Mouse (Mus musculus): ENCODE measurements around the gene Pan2.
A peak's percentile ranks its signal among the peaks of the same experiment; 100 is the strongest.
"Not testable (repeated sequence)": the region's sequence is repeated elsewhere in the genome, so short reads cannot be mapped to it uniquely, and the experiment has no call there.

The Pan2 gene

DNA sequence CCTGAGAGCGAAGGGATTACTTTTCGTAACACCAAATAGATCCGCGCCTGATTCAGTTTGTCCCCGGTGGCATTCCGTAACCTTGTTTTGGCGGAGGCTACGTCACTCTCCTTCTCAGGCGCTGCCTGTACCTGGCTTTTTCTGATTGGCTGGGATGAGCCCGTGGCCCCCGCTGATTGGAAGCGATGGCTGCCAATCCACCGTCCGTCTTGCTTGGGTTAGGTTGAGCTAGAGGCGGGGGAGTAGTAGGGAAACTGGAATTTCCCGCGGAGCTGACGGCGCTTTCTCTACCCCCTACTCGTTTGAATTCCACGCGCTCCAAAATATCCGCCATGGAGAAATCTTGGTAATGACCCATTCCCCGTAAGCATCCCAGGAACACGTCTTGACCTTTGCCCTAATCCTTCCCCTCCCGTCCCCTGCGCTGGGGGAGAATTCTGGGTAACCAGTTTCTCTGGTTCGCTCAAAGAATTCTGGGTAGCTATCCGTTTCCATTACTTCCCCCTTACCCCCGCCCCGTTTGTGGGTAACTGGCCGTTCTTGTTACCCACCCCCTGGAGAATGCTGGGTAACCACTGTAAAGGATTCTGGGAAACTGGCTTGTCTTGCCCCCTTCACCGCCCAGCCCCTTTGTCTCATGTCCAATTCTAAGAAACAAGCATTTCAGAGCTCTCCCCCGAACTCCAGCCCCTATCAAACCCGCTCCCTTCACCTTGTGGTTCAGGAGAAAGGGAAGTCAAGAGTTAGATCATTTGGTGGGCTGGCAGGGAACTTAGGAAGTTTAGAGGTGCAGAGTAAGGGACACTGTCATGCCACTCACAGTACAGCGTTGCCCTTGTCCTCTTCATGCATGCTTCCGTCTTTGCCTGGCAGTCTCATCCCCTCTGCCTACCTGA lies at the start of gene Pan2:
Gene Pan2, plus strand, starts transcription at position 210 of the 896 bp plus-strand sequence.
- peak; percentile 100 for DNase-seq (ENCODE audit: low spot score)

DNA sequence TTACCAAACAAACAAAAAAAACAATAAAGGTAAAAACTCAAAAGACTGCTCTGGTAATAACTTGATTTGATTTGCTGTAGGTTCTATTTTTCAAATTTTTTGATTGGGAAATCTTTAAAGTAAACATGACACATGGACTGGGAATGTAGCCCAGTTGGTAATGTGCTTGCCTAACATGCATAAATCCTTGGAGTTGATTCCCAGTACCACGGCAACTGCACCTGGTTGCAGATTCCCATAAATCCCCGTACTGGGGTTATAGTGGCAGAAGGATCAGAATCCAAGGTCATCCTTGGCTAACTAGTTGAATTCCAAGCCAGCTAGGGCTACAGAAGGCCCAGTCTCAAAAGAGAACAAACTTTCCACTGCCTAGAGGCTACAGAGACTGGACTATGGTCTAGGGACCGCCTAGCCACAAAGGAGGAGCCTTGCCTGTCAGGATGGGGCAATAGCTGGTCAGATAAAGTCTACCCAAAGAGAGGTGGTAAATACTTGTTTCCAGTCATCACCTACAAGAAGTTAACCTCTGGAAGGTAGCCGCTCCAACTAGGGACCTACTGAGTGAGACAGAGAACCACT lies 49.4 kb upstream of the Pan2 start, which contains the start of gene Apon:
Gene Apon, plus strand, starts transcription at position 420 of the 579 bp plus-strand sequence.
- DNase-seq (ENCODE audit: low spot score) = no peak

DNA sequence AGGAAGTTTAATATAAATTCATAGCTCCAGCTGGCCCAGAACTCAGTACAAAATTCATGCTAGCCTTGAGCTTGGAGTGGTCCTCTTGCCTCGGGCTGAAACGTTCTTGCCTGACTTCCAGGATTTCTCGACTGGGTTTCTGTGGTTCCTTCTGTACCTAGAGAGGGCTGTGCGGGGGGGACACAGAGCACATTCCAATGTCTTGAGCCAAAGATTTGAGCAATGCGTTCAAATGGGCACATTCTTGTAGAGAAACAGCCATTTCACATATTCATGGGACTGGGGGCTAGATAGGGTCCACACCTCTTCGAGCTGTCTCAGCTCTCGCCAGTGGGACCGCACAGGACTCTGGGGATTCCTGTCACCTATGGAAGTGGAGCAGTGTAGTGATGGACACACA lies 47.2 kb upstream of the Pan2 start:
- no peak for DNase-seq (ENCODE audit: low spot score)

DNA sequence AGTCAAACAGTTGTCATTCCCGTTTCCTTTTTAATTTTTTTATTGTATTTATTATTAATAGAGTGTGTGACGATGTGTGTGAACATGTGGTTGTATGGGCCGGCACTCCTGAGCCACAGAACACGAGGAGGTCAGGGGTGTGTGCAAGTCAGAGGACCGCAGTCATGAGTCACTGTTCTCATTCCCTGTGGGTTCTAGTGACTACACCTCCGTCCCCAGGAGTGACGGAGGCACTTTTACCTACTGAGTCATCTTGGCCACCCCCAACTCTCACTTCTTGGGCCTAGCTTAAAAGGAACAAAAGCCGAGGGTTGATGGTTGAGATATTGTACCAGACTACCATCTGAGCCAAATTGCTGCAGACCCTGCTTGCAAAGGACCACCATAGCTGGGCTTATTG lies 46.8 kb upstream of the Pan2 start:
- no peak for DNase-seq (ENCODE audit: low spot score)

DNA sequence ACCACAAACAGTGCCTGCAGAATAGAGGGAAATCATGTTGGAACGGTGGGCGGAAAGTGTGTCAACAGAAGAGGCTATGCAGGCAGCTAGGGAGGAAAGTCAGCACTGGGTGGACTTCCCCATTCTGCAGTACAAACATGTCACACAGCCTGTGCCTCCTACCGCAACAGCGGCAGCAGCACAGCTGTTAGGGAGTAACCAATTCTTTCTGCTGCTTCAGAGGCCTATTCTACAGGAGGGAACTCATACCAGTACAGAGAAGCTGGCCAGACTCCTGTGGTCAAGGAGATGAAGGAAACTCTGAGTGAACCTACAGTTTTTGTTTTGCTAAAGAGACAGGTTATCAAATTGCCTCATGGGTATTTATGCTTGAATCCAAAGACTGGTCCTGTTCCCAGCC lies 44.2 kb upstream of the Pan2 start:
- DNase-seq (ENCODE audit: low spot score) = no peak

DNA sequence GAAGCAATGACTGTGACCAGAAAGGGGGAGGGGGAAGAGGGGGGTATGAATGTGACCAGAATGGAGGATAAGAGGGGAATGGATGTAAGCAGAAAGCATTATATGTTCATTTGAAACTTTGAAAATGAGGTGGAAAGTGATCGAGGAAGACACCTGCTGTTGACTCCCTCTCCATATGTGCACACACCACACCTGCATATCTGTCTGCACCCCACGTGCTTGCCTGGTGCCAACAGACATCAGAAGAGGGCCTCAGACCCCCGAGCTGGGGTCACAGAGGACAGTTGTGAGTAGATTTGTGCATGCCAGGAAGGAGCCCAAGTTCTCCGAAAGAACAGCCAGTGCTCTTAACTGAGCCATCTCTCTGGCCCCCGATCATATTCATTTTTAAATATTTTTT lies 43.2 kb upstream of the Pan2 start:
- no peak for DNase-seq (ENCODE audit: low spot score)

DNA sequence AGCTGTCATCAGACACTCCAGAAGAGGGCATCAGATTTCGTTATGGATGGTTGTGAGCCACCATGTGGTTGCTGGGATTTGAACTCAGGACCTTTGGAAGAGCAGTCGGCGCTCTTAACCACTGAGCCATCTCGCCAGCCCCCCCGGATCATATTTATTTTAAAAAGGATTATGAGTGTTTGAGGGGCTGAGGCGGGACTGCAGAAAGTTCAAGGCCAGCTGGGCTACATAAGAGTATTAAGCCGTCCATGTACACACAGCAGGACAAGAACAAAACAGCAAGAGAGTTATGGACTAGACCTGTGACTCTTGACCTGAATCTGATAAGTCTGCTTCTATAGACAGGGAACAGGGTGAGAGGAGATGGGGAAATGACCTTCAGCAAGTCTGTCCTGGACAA lies 42.8 kb upstream of the Pan2 start:
- DNase-seq (ENCODE audit: low spot score) = not testable (repeated sequence)

DNA sequence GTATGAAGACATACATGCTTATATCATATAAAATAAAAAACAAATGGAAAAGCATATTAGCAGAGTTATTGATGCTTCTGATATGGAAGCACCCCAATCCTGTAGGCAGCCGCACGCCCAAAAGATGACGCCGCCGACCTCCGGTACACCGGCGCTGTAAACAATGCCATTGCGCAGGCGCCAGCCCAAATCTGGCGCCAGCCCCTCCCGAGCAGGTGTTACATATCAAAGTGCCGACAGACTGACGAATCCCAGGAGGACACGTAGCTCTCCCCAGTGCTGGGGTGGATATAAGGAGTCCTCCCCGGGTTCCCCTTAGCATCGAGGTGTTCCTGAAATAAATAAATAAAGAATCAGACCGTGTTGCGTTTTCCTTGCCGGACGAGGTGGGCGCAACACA lies 40.8 kb upstream of the Pan2 start:
- peak; percentile 77 for DNase-seq (ENCODE audit: low spot score)

DNA sequence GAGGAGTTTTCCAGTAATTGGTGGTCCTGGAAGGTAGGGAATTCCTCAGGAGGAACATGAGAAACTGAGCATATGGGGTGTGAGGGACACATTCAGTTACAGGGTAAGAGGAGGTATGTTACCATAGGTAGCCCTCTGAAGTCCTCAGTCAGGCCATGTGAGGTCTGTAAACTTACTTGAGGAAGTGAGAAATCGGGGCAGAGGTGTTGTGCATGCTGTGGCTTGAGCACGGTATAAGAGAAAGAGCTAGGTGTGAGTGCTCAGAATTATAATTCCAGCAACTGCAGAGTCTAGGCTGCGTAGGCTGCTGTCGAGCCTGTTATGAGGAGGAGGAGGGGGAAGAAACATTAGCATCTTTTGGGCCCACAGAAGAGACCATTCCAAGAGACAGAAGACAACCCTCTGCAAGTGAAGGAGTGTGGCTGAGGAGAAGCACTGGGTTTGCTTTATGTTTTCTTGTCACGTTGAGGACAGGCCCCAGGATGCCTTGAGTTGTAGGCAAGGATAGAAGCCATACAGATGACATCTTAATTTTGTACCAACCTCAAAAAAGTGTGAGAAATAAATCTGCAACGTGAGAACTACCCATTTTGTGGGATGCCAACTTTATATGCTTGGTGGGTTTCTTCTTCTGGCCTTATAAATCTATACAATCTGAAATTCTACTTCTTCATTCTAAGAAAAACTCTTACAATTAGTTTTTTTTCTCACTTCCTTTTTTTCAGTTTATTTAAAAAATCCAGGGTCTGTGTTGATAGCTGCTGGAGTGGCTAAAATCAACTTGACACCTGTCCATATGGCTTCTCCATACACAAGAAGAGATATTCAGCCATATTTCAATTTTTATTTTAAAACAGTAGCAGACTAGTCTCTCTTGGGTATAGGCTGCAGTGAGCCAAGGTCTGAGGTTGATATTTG lies 39.5 kb upstream of the Pan2 start:
- no peak for DNase-seq (ENCODE audit: low spot score)

DNA sequence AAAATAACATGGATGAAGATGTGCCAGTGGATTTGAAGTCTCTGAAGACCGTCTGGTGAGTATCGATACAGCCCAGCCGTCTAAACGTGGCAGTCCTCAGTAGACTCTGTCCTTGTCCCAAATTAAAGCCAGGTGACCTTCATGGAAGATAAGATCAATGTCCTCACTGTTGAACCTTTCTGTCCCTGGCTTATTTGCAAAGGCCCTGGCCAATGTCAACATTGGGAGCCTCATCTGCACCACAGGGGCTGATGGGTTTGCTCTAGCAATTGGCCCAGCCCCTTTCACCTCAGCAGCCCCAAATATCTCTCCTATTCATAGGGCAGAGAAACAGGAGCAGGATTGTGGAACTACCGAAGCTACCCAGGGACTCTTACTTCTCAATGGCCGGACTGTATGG lies 34.8 kb upstream of the Pan2 start, which contains the start of gene Apof:
Gene Apof, plus strand, starts transcription at position 301 of the 400 bp plus-strand sequence.
- no peak for DNase-seq (ENCODE audit: low spot score)

DNA sequence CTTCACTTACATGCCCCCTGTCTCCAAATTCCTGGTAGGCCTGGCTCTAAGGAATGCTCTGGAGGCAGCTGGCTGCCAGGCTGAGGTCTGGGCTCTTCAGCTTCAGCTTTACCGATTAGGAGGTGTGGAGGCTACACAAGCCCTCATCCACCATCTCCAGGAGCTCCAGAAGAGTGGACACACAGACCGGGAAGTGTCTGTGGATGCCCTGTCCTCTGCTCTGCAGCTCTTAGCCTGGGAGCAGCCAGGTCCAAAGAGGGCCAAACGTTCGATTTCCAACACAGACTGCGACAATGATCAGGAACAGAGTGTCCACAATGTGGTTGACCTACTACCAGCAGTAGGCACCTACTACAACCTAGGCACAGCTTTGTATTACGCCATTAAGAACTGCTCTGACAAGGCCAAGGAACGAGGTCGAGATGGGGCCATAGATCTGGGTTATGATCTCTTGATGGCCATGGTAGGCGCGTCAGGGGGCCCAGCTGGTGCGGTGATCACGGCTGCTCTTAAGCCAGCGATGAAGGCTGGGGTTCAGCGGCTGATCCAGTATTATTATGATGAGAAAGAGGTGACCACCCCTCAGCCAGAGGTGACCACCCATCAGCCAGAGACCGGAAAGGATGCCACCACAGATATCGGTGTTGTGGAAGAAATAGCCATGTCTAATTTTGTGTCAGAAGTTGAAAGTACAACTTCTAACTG lies 33.8 kb upstream of the Pan2 start:
- no peak for DNase-seq (ENCODE audit: low spot score)

DNA sequence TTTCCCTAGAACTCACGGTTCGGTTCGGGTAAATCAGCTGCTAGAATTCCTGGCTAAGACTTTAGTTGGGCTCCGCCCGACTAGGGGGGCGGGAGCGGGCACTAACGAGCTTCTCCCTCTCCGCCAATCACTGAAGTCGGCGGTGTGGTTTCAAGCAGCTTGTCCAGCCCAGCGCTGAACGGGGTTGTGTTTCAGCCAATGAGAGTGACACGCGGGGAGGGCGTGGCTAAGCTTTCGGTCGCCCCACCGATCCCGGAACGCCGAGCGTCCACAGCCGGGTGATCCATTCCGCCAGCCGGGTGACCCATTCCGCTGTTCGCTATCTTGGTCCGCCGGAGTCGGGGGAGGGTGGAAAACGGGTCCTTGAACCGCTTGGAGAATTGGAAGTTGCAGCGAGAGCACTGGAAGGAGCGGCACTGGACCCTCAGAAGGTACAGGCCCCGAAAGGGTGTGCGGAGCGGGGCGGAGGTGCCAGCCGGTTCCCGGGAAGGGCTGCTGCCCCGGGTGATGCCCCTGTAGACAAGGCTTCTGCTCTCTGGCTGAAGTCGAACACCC lies 32.8 kb upstream of the Pan2 start, which contains the start of gene Stat2:
Gene Stat2, plus strand, starts transcription at position 273 of the 555 bp plus-strand sequence.
- peak; percentile 95 for DNase-seq (ENCODE audit: low spot score)

DNA sequence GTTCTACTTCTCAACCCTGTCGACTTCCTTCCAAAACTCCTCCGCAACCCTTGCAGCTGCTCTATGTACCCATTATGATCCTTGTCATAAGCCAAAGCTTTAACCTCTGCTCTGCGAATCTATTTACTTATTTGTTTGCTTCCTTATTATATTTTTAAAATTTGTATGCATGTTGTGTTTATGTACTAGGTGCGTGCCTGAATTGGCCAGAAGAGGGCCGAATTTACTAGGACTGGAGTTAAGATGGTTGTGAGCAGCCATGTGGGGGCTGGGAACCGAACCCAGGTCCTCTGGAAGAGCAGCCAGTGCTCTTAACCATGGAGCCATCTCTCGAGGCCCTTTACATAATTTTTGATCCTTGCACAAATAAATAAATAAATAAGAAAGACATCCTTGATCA lies 32.3 kb upstream of the Pan2 start:
- DNase-seq (ENCODE audit: low spot score) = no peak

DNA sequence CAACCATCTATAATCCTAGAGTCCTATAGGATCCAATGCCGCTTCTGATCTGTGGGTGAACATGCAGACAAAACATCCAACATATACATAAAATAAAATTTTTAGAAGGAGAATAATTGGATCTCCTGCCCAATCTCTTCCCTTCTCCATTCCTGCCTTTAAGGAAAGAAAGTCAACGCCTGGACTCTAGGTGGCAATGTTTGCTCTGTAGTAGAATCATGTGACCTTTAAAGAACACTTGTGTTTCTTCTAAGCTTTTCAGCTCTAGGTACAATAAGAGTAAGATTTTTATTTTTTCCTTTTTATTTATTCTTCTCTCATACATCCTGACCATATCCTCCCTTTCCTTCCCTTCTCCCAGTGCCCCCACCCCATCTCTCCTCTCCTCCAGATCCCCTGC lies 31.3 kb upstream of the Pan2 start:
- no peak for DNase-seq (ENCODE audit: low spot score)

DNA sequence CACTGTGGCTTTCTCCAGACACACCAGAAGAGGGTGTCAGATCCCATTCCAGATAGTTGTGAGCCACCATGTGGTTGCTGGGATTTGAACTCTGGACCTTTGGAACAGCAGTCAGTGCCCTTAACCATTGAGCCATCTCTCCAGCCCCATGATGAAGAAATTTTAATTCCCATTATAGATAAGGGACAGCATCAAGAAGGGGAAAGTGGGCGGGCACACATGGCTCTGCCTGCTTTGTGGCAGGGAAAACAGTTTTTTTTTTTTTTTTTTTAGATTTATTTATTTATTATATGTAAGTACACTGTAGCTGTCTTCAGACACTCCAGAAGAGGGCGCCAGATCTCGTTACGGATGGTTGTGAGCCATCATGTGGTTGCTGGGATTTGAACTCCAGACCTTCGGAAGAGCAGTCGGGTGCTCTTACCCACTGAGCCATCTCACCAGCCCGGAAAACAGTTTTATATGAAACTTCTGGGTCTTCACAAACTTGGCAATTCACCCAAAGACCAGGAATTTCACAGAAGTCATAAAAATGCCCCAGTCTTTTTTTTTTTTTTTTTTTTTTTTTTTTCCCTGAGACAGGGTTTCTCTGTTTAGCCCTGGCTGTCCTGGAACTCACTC lies 30.2 kb upstream of the Pan2 start:
- DNase-seq (ENCODE audit: low spot score) = not testable (repeated sequence)

DNA sequence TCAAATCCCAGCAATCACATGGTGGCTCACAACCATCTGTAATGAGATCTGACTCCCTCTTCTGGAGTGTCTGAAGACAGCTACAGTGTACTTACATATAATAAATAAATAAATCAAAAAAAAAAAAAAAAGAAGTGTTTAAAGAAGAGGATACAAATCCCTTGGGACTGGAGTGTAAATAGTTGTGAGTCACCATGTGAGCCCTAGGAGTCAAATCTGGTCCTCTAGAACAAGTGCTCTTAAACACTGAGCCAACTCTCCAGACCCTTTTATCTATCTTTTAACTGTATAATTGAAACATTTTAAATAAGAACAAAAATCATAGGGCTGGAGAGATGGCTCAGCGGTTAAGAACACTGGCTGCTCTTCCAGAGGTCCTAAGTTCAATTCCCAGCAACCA lies 27.8 kb upstream of the Pan2 start:
- not testable (repeated sequence) for DNase-seq (ENCODE audit: low spot score)

DNA sequence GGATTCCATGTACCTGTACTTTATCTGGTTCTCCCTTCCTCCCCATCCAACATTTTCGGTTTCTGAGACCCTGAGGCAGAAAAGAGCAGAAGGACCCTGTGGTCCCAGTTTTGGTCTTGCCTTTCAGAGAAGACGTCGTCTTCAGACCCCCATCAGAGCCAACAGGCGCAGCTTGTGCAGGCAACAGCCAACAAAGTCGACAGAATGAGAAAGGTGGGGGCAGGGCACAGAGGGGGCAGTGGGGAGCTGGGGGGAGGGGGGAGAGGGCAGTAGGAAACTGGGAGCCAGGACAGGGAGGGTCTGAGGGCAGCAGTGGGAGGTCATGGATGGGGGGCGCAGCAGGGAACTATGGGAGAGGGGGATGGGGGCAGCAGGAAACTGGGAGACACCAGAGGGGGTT lies 25.0 kb upstream of the Pan2 start:
- DNase-seq (ENCODE audit: low spot score) = no peak

DNA sequence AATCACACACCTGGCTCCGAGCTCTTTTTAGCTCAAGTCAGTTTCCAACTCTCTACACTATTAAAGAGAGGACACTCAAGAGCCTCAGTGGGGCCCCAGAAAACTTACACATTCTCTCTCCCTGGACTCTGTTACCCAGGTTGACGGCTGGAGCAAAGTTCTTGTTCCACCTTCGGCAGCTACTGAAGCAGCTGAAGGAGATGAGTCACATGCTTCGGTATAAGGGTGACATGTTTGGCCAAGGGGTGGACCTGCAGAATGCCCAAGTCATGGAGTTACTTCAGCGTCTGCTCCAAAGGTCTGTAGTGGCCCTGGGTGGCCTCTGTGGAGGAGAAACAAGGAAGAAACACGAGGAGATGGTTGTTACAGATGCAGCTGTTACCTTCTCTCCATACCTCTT lies 22.2 kb upstream of the Pan2 start:
- DNase-seq (ENCODE audit: low spot score) = no peak

DNA sequence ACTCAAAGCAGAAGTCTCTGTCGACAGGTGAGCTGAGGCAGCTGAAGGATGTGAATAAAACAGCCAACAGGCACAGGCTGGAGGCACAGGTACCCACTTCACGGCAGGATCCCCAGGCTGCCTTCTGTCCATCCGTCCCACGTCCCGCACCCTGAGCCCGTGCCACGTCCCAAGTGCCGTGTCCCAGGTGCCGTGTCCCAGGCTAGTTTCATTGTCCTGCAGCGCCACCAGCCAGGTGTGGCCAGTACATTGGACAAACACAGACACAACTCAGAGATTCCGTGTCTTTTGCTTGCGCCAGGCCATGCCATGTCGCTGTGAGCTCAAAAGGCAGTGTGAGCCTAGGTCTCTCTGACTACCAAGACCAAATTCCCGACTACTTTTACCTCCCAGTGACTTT lies 21.5 kb upstream of the Pan2 start:
- no peak for DNase-seq (ENCODE audit: low spot score)

DNA sequence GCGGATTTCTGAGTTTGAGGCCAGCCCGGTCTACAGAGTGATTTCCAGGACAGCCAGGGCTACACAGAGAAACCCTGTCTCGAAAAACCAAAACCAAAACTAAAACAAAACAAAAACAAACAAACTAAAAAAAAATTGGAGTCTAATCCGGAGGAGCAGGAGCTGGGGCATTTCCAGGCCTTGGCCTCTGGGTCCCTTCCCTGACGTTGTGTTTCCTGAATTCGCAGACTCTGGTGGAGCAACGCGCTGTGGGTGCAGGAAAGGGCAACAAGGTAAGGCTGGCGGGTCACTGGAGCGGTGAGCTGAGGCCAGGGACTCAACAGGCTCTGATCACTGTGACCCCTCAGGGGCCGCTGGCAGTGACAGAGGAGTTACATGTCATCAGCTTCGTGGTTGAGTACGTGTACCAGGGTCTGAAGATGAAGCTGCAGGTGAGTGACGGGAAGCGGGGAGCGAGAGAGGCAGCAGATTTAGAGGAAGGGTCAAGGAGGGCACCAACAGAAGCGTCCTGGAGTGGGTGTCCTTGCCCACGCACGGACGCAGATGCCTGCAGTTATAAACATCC lies 20.2 kb upstream of the Pan2 start:
- DNase-seq (ENCODE audit: low spot score) = no peak
